Mouse (Mus musculus) gastrocnemius, adult 2 months (tissue): ENCODE measurements around the gene Zfp771. TPM values are rescaled to one million over a fixed set of nuclear protein-coding genes. Genes with fewer than 3 reads are reported as not detected.

Source experiments
- DNase-seq: peaks from one replicate; pipeline ENCODE4 v3.0.0; 2022
- H3K27ac ChIP-seq: fragments of 200-600 bp; 2 replicates; pipeline ENCODE4 v1.8.1; 2022; ENCODE audit warnings: mild to moderate bottlenecking
- H3K4me3 ChIP-seq: fragments of 200-600 bp; 2 replicates; pipeline ENCODE4 v1.8.1; 2022; ENCODE audit warnings: mild to moderate bottlenecking, moderate library complexity
- CTCF ChIP-seq: fragments of 200-600 bp; IDR thresholded peaks from 2 replicates; pipeline ENCODE4 v1.8.1; 2022; ENCODE audit warnings: antibody characterized with exemption, mild to moderate bottlenecking, moderate library complexity
- intact Hi-C: fragments of 180-260 bp; cut with DNase I; formaldehyde crosslinking; loops from one replicate; pipeline ENCODE4 v1.15.1; 2025
- total RNA-seq, 2 experiments: library from RNA; stranded (reverse); gene quantifications; 2 replicates each; pipeline ENCODE4 v1.2.3; 2021

The Zfp771 gene
- total RNA-seq, 2 experiments from 2014 or later = 17.6 to 17.7 TPM

GRCm38 (mm10) chr7:127223106-127223505 is 21.0 kb upstream of the Zfp771 start:
- no peak overlapping the region for H3K4me3 ChIP-seq
- TF ChIP-seq CTCF = no peak
- DNase-seq = no peak
- intact Hi-C loops = no loop called here
- no peak overlapping the region for H3K27ac ChIP-seq

GRCm38 (mm10) chr7:127223515-127224478 is 20.3 kb upstream of the Zfp771 start:
- intact Hi-C loops = no loop called here
- DNase-seq = no peak
- H3K27ac ChIP-seq = no peak overlapping the region
- no peak for TF ChIP-seq CTCF
- H3K4me3 ChIP-seq = no peak overlapping the region

GRCm38 (mm10) chr7:127224616-127225015 is 19.5 kb upstream of the Zfp771 start:
- H3K27ac ChIP-seq = no peak overlapping the region
- intact Hi-C loops = no loop called here
- no peak overlapping the region for H3K4me3 ChIP-seq
- no peak for DNase-seq
- TF ChIP-seq CTCF = no peak

GRCm38 (mm10) chr7:127225147-127225995 is 18.7 kb upstream of the Zfp771 start:
- Histone ChIP-seq H3K4me3 (no peak overlapping the region), H3K27ac (no peak overlapping the region)
- intact Hi-C loops = no loop called here
- no peak for DNase-seq
- TF ChIP-seq CTCF = no peak

- intact Hi-C loops = loop anchor here (2.0 kb wide), 1 partner anchor 14 kb away; no protein-coding TSS in a partner anchor
- peak; percentile 85 for DNase-seq
- TF ChIP-seq CTCF = peak; percentile 83
- no peak overlapping the region for H3K4me3 ChIP-seq
- H3K27ac ChIP-seq = no peak overlapping the region
Observed at GRCm38 (mm10) chr7:127228615-127229303, 15.3 kb upstream of the Zfp771 start.

- intact Hi-C loops = loop anchor here (5.0 kb wide), 1 partner anchor 104 kb away; no protein-coding TSS in a partner anchor
Observed at GRCm38 (mm10) chr7:127231376-127231775, 12.7 kb upstream of the Zfp771 start.

GRCm38 (mm10) chr7:127231826-127232621 is 12.1 kb upstream of the Zfp771 start:
- Histone ChIP-seq H3K27ac (peak overlapping the region; percentile 93), H3K4me3 (peak overlapping the region; percentile 89)
- TF ChIP-seq CTCF = no peak
- DNase-seq = no peak
- intact Hi-C loops = loop anchor here (5.0 kb wide), 1 partner anchor 105 kb away; no protein-coding TSS in a partner anchor

More at GRCm38 (mm10) chr7:127231376-127231775, 12.7 kb upstream of the Zfp771 start:
- DNase-seq = no peak
- Histone ChIP-seq H3K4me3 (no peak overlapping the region; the same call in 1 of the 2 replicates), H3K27ac (no peak overlapping the region)
- no peak for TF ChIP-seq CTCF

- Histone ChIP-seq H3K27ac (peak within 1 kb of the TSS; percentile 93), H3K4me3 (peak within 1 kb of the TSS; percentile 89)
- intact Hi-C loops = loop anchor here (5.0 kb wide), 1 partner anchor 105 kb away; no protein-coding TSS in a partner anchor
- TF ChIP-seq CTCF = no peak
- peak; percentile 91 for DNase-seq
Observed at GRCm38 (mm10) chr7:127232622-127233367, 11.3 kb upstream of the Zfp771 start, which contains the start of the genes Zfp553 and Sept1. Gene Zfp553 (plus strand): TSS chr7:127233061. Gene Sept1 (minus strand): TSS chr7:127233130.

- no peak for DNase-seq
- H3K4me3 ChIP-seq = peak overlapping the region; percentile 89
- intact Hi-C loops = loop anchor here (5.0 kb wide), 1 partner anchor 106 kb away; no protein-coding TSS in a partner anchor
- no peak for TF ChIP-seq CTCF
- H3K27ac ChIP-seq = peak overlapping the region; percentile 93
Observed at GRCm38 (mm10) chr7:127233368-127233749, 10.7 kb upstream of the Zfp771 start.

- no peak for DNase-seq
- peak overlapping the region; percentile 89 for H3K4me3 ChIP-seq
- intact Hi-C loops = loop anchor here (5.0 kb wide), 1 partner anchor 106 kb away; no protein-coding TSS in a partner anchor
- H3K27ac ChIP-seq = peak overlapping the region; percentile 93
- TF ChIP-seq CTCF = no peak
Observed at GRCm38 (mm10) chr7:127233765-127234164, 10.3 kb upstream of the Zfp771 start.
